Mouse (Mus musculus) midbrain, embryonic 11.5 days (tissue): Measurements from ENCODE around the gene Gm3854. TPM values are rescaled to one million over a fixed set of nuclear protein-coding genes. Genes with fewer than 3 reads are reported as not detected.
"Not testable (repeated sequence)": the region's sequence is repeated elsewhere in the genome, so short reads cannot be mapped to it uniquely, and the experiment has no call there.

ENCODE experiments used
- ATAC-seq: fragments of 200-750 bp; cut with Nextera tagmentation; 2 replicates; pipeline ENCODE4 v1.8.0; 2017; ENCODE audit warnings: moderate TSS enrichment, moderate library complexity; ENCODE audit not compliant: low FRiP score
- DNase-seq: peaks from one replicate; pipeline ENCODE4 v3.0.0; 2015; ENCODE audit warnings: low spot score; ENCODE audit errors: missing footprints
- H3K27ac ChIP-seq: fragments of 300-500 bp; sonication (generic); 2 replicates; pipeline ENCODE4 v1.5.1; 2014; ENCODE audit warnings: low read depth, low read length
- H3K27me3 ChIP-seq: fragments of 300-500 bp; sonication (generic); 2 replicates; pipeline ENCODE4 v1.6.1; 2014; ENCODE audit warnings: mild to moderate bottlenecking, low read length, moderate library complexity, mixed read lengths; ENCODE audit not compliant: control insufficient read depth, insufficient read depth
- H3K36me3 ChIP-seq: fragments of 300-500 bp; sonication (generic); 2 replicates; pipeline ENCODE4 v1.6.1; 2014; ENCODE audit warnings: mild to moderate bottlenecking, low read length, moderate library complexity, mixed read lengths; ENCODE audit not compliant: control insufficient read depth, insufficient read depth
- H3K4me1 ChIP-seq: fragments of 300-500 bp; sonication (generic); 2 replicates; pipeline ENCODE4 v1.6.1; 2014; ENCODE audit warnings: low read length; ENCODE audit not compliant: control insufficient read depth, insufficient read depth
- H3K4me2 ChIP-seq: fragments of 300-500 bp; sonication (generic); 2 replicates; pipeline ENCODE4 v1.6.1; 2014; ENCODE audit warnings: mild to moderate bottlenecking, moderate library complexity
- H3K4me3 ChIP-seq: fragments of 300-500 bp; sonication (generic); 2 replicates; pipeline ENCODE4 v1.5.1; 2014; ENCODE audit warnings: low read depth, low read length
- H3K9ac ChIP-seq: fragments of 300-500 bp; sonication (generic); 2 replicates; pipeline ENCODE4 v1.6.1; 2014; ENCODE audit warnings: low read length
- H3K9me3 ChIP-seq: fragments of 300-500 bp; sonication (generic); 2 replicates; pipeline ENCODE4 v1.6.1; 2016; ENCODE audit warnings: low read length; ENCODE audit not compliant: control insufficient read depth
- WGBS: fragments of 180-500 bp; shearing (Covaris S2); extraction: QIAGEN DNeasy Blood & Tissue Kit; methylation state at CpG from one replicate; pipeline ENCODE4 v1.1.7; 2014; 5-methylcytosine and 5-hydroxymethylcytosine counted together
- polyA plus RNA-seq: library from polyadenylated mRNA; unstranded; fragments of >200 nt; fragmentation: Nextera tagmentation; extraction: Ambion mirVana; gene quantifications from 2 replicates; pipeline ENCODE4 v1.2.1, GENCODE M21; 2014

The Gm3854 gene
- polyA plus RNA-seq, result 2.5 and 3.0 TPM in 2 replicates

- Histone ChIP-seq H3K4me1 (no peaks in the 10 kb centered on the region), H3K36me3 (no peaks in the 10 kb centered on the region), H3K27me3 (no peaks in the 10 kb centered on the region), H3K9me3 (no peaks in the 10 kb centered on the region), H3K4me2 (peak within 1 kb of the TSS; percentile 43), H3K4me3 (peak within 1 kb of the TSS; percentile 60), H3K27ac (peak within 1 kb of the TSS; percentile 59), H3K9ac (peak within 1 kb of the TSS; percentile 76)
- ATAC-seq (peak; percentile 93), DNase-seq (peak; percentile 98)
- WGBS, result 1% methylated on average over 26 of the region's 26 CpGs
Observed at GRCm38 (mm10) chr7:6343501-6344071, at the start of gene Gm3854. TSS of gene Gm3854 (plus strand) at chr7:6343759.

DNA sequence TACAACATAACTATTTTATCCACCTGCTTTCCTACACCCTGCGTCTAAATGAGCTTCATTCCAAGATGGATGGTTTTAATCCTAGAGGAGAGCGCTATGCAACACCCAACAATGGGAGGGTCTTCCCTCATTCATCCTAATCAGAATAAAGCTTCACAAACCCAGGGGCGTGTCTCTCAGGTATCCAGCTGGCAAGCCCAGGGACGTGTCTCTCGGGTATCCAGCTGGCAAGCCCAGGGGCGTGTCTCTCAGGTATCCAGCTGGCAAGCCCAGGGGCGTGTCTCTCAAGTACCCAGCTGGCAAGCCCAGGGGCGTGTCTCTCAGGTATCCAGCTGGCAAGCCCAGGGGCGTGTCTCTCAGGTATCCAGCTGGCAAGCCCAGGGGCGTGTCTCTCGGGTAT lies 42.8 kb upstream of the Gm3854 start:
- not testable (repeated sequence) for H3K9me3 ChIP-seq, H3K27me3 ChIP-seq, H3K4me1 ChIP-seq, H3K27ac ChIP-seq, H3K4me2 ChIP-seq, DNase-seq, H3K4me3 ChIP-seq, ATAC-seq, H3K9ac ChIP-seq
- WGBS, result 76% methylated on average over 11 of the region's 11 CpGs
- peaks cover 11% of the 10 kb centered on the region for H3K36me3 ChIP-seq

GRCm38 (mm10) chr7:6330458-6331232 lies 12.9 kb upstream of the Gm3854 start:
- WGBS, result 19% methylated on average over 23 of the region's 23 CpGs
- DNase-seq, result no peak
- H3K9ac ChIP-seq, result peak overlapping the region; percentile 82
- H3K9me3 ChIP-seq, result no peaks in the 10 kb centered on the region
- H3K27ac ChIP-seq, result peak overlapping the region; percentile 71
- H3K4me2 ChIP-seq, result peak overlapping the region; percentile 57
- H3K36me3 ChIP-seq, result no peaks in the 10 kb centered on the region
- H3K4me1 ChIP-seq, result peaks cover 6% of the 10 kb centered on the region; the same call in 1 of the 2 replicates
- no peaks in the 10 kb centered on the region for H3K27me3 ChIP-seq
- peak overlapping the region; percentile 48 for H3K4me3 ChIP-seq
- ATAC-seq, result peak; percentile 84

DNA sequence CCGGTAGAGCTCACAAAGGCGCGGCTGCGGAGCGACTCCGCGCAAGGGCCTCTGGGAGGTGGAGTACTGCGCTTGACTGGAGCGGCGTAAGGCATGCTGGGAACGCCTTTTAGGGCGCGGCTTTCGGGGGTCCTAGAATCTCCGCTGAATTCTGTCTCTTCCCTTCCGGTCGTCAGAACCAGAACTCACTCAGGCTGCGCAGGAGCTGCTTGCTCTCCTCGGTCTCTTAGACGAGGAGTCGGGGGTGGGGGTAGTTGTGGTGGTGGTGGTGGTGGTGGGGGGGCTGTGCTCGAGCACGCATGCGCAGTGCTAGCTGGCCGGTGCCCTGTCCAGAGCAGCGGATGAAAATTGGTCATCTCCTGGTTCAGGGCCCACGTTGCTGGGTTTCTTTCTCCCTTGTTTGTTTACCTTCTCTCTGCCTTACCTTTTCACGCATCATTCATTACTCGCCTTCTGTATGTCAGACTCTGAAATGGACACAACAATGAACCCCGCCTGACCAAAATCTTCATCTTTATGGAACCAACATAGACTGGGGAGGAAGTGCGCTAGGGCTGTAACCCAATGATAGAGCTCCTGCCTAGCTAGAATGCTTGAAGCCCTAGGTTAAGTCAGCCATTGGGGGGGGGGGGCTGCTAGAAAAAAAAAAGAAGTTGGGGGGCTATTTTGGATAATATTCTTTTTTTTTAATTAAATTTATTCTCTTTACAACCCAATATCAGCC lies 12.2 kb upstream of the Gm3854 start, which contains the start of gene Zfp583:
Gene Zfp583, minus strand, starts transcription at position 53 of the 724 bp plus-strand sequence.
- DNase-seq, result peak; percentile 98
- 6% methylated on average over 31 of the region's 31 CpGs for WGBS

DNA sequence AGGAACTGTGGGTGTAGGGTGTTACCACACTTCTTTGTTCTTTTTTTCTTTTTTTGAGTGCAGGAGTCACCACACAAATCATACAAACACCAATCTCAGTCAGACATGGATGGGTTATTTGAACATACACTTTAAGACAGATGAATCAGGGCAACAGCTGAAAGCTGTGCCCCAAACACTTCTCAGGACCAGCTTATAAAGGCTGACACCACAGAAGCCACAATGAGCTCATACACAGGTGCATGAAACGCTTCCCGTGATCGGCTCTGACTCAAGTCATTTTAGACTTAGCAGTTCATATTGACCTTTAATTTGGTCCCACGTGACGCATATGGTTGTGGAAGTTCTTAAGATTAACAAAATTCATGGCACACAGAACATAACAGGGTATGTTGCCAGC lies 3.7 kb upstream of the Gm3854 start:
- WGBS, result 82% methylated on average over 5 of the region's 5 CpGs
- ATAC-seq, result no peak

More for the DNA sequence above, 12.2 kb upstream of the Gm3854 start, which contains the start of gene Zfp583:
- H3K9me3 ChIP-seq, result no peaks in the 10 kb centered on the region
- peak; percentile 95 for ATAC-seq
- H3K27ac ChIP-seq, result peak within 1 kb of the TSS; percentile 71
- no peaks in the 10 kb centered on the region for H3K27me3 ChIP-seq
- H3K4me3 ChIP-seq, result peak within 1 kb of the TSS; percentile 48
- H3K36me3 ChIP-seq, result no peaks in the 10 kb centered on the region
- H3K4me1 ChIP-seq, result peaks cover 6% of the 10 kb centered on the region; the same call in 1 of the 2 replicates
- peak within 1 kb of the TSS; percentile 82 for H3K9ac ChIP-seq
- H3K4me2 ChIP-seq, result peak within 1 kb of the TSS; percentile 57

GRCm38 (mm10) chr7:6344124-6344523 lies 565 bp downstream of the Gm3854 start:
- H3K27me3 ChIP-seq, result no peaks in the 10 kb centered on the region
- ATAC-seq, result peak; percentile 33
- no peaks in the 10 kb centered on the region for H3K9me3 ChIP-seq
- H3K27ac ChIP-seq, result no peak overlapping the region
- peak overlapping the region; percentile 60 for H3K4me3 ChIP-seq
- no peaks in the 10 kb centered on the region for H3K4me1 ChIP-seq
- peak overlapping the region; percentile 76 for H3K9ac ChIP-seq
- peak overlapping the region; percentile 43 for H3K4me2 ChIP-seq
- DNase-seq, result no peak
- no peaks in the 10 kb centered on the region for H3K36me3 ChIP-seq
- 29% methylated on average over 10 of the region's 10 CpGs for WGBS

More for the DNA sequence above, 3.7 kb upstream of the Gm3854 start:
- Histone ChIP-seq H3K27me3 (no peaks in the 10 kb centered on the region), H3K36me3 (no peaks in the 10 kb centered on the region), H3K27ac (no peak overlapping the region), H3K9me3 (no peaks in the 10 kb centered on the region), H3K4me2 (no peak overlapping the region), H3K4me3 (no peak overlapping the region), H3K9ac (no peak overlapping the region), H3K4me1 (no peaks in the 10 kb centered on the region)
- peak; percentile 33 for DNase-seq

- no peaks in the 10 kb centered on the region for H3K9me3 ChIP-seq
- 0 out of 2 replicates have a peak, but pooled peaks cover 2% of the 10 kb centered on the region for H3K4me1 ChIP-seq
- DNase-seq (no peak), ATAC-seq (no peak)
- no peak overlapping the region for H3K4me3 ChIP-seq
- H3K27ac ChIP-seq, result no peak overlapping the region
- no peak overlapping the region for H3K9ac ChIP-seq
- 79% methylated on average over 2 of the region's 2 CpGs for WGBS
- H3K27me3 ChIP-seq, result no peaks in the 10 kb centered on the region
- H3K4me2 ChIP-seq, result no peak overlapping the region
- no peaks in the 10 kb centered on the region for H3K36me3 ChIP-seq
Observed at GRCm38 (mm10) chr7:6358121-6358520, 14.6 kb downstream of the Gm3854 start.

GRCm38 (mm10) chr7:6358937-6359590 lies 15.5 kb downstream of the Gm3854 start:
- no peaks in the 10 kb centered on the region for H3K36me3 ChIP-seq
- H3K4me2 ChIP-seq, result no peak overlapping the region
- no peak overlapping the region for H3K4me3 ChIP-seq
- DNase-seq (peak; percentile 96), ATAC-seq (no peak)
- 53% methylated on average over 10 of the region's 10 CpGs for WGBS
- H3K4me1 ChIP-seq, result peaks cover 4% of the 10 kb centered on the region; the same call in 1 of the 2 replicates
- H3K9me3 ChIP-seq, result no peaks in the 10 kb centered on the region
- H3K9ac ChIP-seq, result no peak overlapping the region
- H3K27me3 ChIP-seq, result no peaks in the 10 kb centered on the region
- no peak overlapping the region for H3K27ac ChIP-seq
